Mouse (Mus musculus) small intestine, adult 2 months (tissue): ENCODE measurements around the gene Miox.
A peak's percentile ranks its signal among the peaks of the same experiment; 100 is the strongest.

ENCODE experiments used
- CTCF ChIP-seq: fragments of 200-500 bp; IDR thresholded peaks from 2 replicates; pipeline ENCODE4 v1.5.1; 2012; ENCODE audit warnings: low read depth, mild to moderate bottlenecking, control low read depth, inconsistent platforms, low read length, moderate library complexity, mixed read lengths; ENCODE audit not compliant: insufficient replicate concordance, insufficient read length; ENCODE audit errors: extremely low read depth
- POLR2A ChIP-seq: fragments of 200-500 bp; IDR thresholded peaks from 2 replicates; pipeline ENCODE4 v1.6.1; 2012; ENCODE audit warnings: low read depth, mild to moderate bottlenecking, control low read depth, inconsistent platforms, low read length, moderate library complexity

DNA sequence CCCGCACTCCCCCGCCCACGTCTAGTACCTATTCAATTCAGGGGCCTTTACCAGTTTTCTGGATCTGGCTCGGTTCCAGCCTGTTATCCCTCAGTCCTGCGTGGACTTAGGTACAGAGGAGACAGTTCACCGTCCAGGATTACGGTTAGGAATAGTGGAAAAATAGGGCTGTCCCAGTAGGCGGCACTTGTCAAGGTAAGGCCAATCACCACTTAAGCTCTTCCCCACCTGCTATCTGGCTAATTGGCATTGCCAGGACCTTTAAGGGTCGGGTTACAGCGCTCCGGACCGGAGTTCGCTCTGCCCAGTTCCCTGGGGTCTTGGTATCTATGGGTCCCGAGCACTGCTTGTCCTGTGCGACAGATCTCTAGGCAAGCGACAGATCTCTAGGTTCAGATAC lies 42.8 kb downstream of the Miox start, which contains the start of gene Tymp:
- TF ChIP-seq CTCF (no peak), POLR2A (peak; percentile 45; the same call in 1 of the 2 replicates)
